Mouse (Mus musculus) midbrain, embryonic 14.5 days (tissue): ENCODE data around the gene Phyhipl. TPM values are rescaled to one million over a fixed set of nuclear protein-coding genes. Genes with fewer than 3 reads are reported as not detected.

ENCODE experiments used
- ATAC-seq: fragments of 200-750 bp; cut with Nextera tagmentation; 2 replicates; pipeline ENCODE4 v1.8.0; 2017; ENCODE audit warnings: moderate number of reproducible peaks, moderate library complexity; ENCODE audit not compliant: low FRiP score, low TSS enrichment
- DNase-seq: peaks from one replicate; pipeline ENCODE4 v3.0.0-alpha.2; 2015
- H3K27ac ChIP-seq: fragments of 300-500 bp; sonication (generic); replicated peaks from 2 replicates; pipeline ENCODE4 v1.5.1; 2014; ENCODE audit warnings: mild to moderate bottlenecking, low read depth, low read length, moderate library complexity
- H3K27me3 ChIP-seq: fragments of 300-500 bp; sonication (generic); 2 replicates; pipeline ENCODE4 v1.6.1; 2014; ENCODE audit warnings: low read length, control low read depth, mixed read lengths; ENCODE audit not compliant: control insufficient read depth, insufficient read depth
- H3K36me3 ChIP-seq: fragments of 300-500 bp; sonication (generic); 2 replicates; pipeline ENCODE4 v1.6.1; 2014; ENCODE audit warnings: low read length, control low read depth; ENCODE audit not compliant: control insufficient read depth, insufficient read depth
- H3K4me1 ChIP-seq: fragments of 300-500 bp; sonication (generic); 2 replicates; pipeline ENCODE4 v1.6.1; 2014; ENCODE audit warnings: mild to moderate bottlenecking, antibody characterized with exemption, low read length, control low read depth; ENCODE audit not compliant: control insufficient read depth, insufficient read depth
- H3K4me2 ChIP-seq: fragments of 300-500 bp; sonication (generic); 2 replicates; pipeline ENCODE4 v1.6.1; 2014; ENCODE audit warnings: mild to moderate bottlenecking, low read length, moderate library complexity
- H3K4me3 ChIP-seq: fragments of 300-500 bp; sonication (generic); replicated peaks from 2 replicates; pipeline ENCODE4 v1.5.1; 2014; ENCODE audit warnings: low read depth, low read length
- H3K9ac ChIP-seq: fragments of 300-500 bp; sonication (generic); replicated peaks from 2 replicates; pipeline ENCODE4 v1.6.1; 2014; ENCODE audit warnings: mild to moderate bottlenecking, low read length, moderate library complexity
- H3K9me3 ChIP-seq: fragments of 300-500 bp; sonication (generic); 2 replicates; pipeline ENCODE4 v1.6.1; 2016; ENCODE audit warnings: low read length, control low read depth, mixed read lengths; ENCODE audit not compliant: control insufficient read depth
- whole genome bisulfite sequencing: fragments of 180-500 bp; shearing (Covaris S2); extraction: QIAGEN DNeasy Blood & Tissue Kit; methylation state at CpG from one replicate; pipeline ENCODE4 v1.1.7; 2014; 5-methylcytosine and 5-hydroxymethylcytosine counted together
- polyA plus RNA-seq: library from polyadenylated mRNA; unstranded; fragments of >200 nt; fragmentation: Nextera tagmentation; extraction: Ambion mirVana; gene quantifications from 2 replicates; pipeline ENCODE4 v1.2.1, GENCODE M21; 2014

Phyhipl gene
- polyA plus RNA-seq, 1 experiment from 2014 or later: 246 TPM

DNA sequence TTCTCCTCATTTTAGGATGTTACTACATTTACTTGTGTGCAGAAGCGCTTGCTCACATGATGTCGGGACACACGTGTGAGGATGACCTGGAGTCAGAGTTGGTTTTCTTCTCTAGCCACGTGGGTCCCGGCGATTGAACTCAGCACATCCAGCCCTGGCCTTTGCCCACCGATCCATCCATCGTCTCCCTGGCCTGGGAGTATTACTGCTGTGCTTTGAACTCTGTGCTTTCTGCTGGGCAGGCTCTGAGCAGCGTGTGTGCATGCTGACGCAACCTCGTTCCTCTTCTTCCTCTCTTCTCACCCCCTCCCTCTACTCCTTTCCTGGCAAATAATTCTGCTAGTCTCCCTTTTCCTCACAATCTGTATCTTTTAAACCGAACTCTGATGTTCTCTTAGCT, 121.8 kb downstream of the Phyhipl start:
- Histone ChIP-seq H3K27ac (no peak overlapping the region), H3K4me2 (no peak overlapping the region), H3K27me3 (no peaks in the 10 kb centered on the region), H3K36me3 (peaks cover 32% of the 10 kb centered on the region), H3K4me1 (no peaks in the 10 kb centered on the region), H3K9ac (no peak overlapping the region), H3K9me3 (no peaks in the 10 kb centered on the region), H3K4me3 (no peak overlapping the region)
- WGBS: 91% methylated on average over 12 of the region's 12 CpGs
- DNase-seq (no peak), ATAC-seq (no peak)

DNA sequence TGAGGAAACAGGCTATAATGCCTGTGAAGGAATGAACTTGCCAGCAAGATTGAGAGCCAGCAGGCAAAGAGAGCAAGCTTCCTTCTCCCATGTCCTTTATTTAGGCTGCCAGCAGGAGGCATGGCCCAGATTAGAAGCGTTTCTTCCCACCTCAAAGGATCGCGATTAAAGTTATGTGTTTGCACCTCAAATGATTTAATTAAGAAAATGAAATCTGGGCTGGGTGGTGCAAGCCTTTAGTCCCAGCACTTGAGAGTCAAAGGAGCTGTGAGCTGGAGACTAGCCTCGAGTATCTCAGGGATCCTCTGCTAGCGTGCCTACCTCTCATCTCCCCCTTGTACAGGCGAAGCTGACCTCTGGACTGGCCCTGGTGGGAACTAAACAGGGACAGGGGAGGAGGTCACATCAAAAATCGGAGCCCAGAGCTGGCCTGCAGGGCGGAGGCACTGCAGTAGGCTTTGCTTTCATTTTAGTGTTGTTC, 122.4 kb downstream of the Phyhipl start:
- Histone ChIP-seq H3K4me3 (no peak overlapping the region), H3K4me2 (no peak overlapping the region), H3K4me1 (no peaks in the 10 kb centered on the region), H3K9me3 (no peaks in the 10 kb centered on the region), H3K9ac (no peak overlapping the region), H3K27ac (no peak overlapping the region), H3K36me3 (peaks cover 29% of the 10 kb centered on the region), H3K27me3 (no peaks in the 10 kb centered on the region)
- WGBS: 64% methylated on average over 8 of the region's 8 CpGs
- DNase-seq: no peak
- no peak for ATAC-seq

DNA sequence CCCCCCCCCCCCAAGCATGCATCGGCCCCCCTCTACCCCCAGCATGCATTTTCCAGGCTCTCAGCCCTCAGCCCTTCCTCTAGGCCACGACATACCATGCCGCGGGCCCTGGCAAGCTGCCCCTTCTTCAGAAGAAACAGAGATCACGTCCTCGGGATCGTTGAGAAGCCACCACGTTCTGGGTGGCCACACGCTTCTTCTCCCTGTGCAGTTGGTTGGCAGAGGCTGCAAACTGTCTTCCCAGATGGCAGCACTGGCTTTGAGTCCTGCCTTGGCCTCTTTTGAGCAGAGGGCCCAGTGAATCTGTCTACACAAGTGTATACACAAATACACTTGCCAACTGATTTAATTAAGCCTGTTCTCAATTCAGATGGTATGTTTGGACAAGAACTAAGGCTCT, 123.5 kb downstream of the Phyhipl start:
- Histone ChIP-seq H3K4me3 (no peak overlapping the region), H3K36me3 (peaks cover 21% of the 10 kb centered on the region), H3K27me3 (no peaks in the 10 kb centered on the region), H3K27ac (no peak overlapping the region), H3K9ac (no peak overlapping the region), H3K4me2 (no peak overlapping the region), H3K4me1 (no peaks in the 10 kb centered on the region), H3K9me3 (no peaks in the 10 kb centered on the region)
- ATAC-seq: no peak
- 85% methylated on average over 9 of the region's 9 CpGs for WGBS
- peak; percentile 23 for DNase-seq

DNA sequence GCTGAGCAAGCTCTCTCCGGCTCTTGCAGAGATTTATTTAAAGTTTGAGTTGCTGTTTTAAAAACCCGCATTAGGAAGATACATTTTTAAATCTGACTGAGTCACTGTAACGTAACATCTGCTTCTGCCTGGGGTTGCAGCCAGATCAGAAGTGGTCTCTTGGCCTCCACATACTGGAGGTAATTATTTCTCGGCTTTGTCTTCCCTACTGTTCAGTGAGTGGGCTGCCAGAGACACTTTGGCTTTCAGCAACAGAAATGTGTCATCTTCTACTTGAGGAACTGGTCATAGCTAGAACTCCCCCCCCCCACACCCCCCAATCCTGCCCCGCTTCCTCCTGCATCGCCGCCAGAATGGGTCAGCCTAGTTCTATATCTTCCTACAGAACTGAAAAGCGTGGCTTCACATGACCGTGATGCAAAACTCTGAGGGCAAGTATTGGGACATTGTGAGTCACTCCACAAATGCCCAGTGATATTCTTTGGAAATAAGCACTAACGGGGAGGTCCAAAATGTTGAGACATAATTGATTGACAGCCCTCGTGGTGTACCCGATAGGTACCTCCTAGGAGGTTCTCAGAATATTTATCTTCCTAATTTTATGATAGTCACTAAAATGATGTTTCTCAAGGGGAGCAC, 125.5 kb downstream of the Phyhipl start:
- no peak overlapping the region for H3K4me3 ChIP-seq
- H3K27ac ChIP-seq: no peak overlapping the region
- no peak for DNase-seq
- no peak for ATAC-seq
- H3K4me2 ChIP-seq: no peak overlapping the region
- H3K9me3 ChIP-seq: no peaks in the 10 kb centered on the region
- H3K36me3 ChIP-seq: peaks cover 17% of the 10 kb centered on the region
- WGBS: 92% methylated on average over 12 of the region's 12 CpGs
- H3K9ac ChIP-seq: no peak overlapping the region
- H3K27me3 ChIP-seq: no peaks in the 10 kb centered on the region
- no peaks in the 10 kb centered on the region for H3K4me1 ChIP-seq

DNA sequence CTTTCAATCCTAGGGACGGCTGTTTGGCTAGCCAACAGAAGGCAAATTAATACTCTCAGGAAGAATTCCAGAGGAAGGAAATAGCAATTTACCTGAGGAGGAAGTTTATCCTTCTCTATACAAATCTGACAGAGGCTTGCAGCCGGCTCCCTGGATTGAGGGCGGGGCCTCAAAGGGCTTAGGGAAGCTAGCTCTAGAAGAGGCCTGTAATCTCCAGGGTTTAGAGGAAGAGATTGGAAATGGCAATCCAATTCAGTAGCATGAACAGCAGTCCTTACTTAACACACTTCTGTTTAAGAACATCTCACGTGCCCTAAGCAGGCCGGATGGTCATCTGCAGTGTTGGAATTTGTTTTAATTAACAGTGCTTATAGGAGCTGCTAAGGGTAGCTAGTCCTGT, 134.4 kb downstream of the Phyhipl start:
- 0 out of 2 replicates have a peak overlapping the region, but pooled peaks have one; percentile 82 for H3K27ac ChIP-seq
- H3K9me3 ChIP-seq: 0 out of 2 replicates have a peak, but pooled peaks cover 4% of the 10 kb centered on the region
- H3K9ac ChIP-seq: peak overlapping the region; percentile 63; the same call in 1 of the 2 replicates
- peaks cover 8% of the 10 kb centered on the region; the same call in 1 of the 2 replicates for H3K36me3 ChIP-seq
- ATAC-seq: no peak
- no peaks in the 10 kb centered on the region for H3K27me3 ChIP-seq
- peak overlapping the region; percentile 44 for H3K4me3 ChIP-seq
- 11% methylated on average over 5 of the region's 5 CpGs for WGBS
- peak overlapping the region; percentile 90 for H3K4me2 ChIP-seq
- peak; percentile 65 for DNase-seq
- H3K4me1 ChIP-seq: peaks cover 25% of the 10 kb centered on the region

DNA sequence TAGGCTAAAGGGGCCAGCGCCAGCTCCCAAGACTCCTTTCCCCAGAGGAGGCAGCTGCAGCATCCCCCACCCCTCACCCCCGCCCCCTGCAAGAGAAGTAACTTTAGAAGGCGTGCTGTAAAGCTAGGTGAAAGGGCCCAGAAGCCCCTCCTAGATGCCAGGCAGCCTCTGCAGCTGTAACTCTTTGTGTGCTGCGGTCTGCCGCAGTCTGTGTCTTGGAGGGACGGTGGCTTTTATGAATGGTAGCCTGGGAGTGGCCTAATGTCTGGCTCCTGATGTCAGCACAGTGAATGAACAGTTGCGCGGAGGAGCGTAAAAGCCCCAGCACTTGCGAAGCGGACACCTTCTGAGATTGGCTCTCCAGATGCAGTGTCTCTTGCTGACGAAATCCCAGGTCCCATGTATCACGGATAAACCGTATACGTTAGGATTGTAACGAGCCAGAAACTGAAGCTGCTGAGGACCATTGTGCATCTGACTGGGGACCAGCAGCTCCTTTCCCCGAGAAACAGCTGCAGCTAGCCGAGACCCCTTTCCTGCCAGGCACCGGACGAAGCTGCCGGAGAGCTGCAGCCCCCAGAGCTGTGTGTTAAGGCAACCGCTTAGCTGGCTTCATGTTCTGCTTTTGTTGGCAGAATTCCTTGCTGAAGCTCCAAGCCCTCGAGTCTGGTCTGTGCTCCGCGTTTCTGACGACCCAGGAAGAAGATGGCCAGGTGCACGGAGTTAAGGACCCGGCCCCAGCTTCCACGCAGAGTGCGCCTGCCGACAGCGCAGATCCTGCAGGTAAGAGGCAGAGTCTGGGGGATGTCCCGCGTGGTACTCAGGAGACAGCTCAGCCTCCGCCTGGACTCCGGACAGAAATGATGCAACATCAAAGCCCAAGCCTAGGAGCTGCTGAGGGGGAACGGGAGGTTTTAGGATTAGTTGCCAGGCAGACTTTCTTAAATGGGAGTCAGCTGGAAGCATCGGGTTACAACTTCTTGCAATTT, 135.3 kb downstream of the Phyhipl start:
- under 1% methylated on average over 38 of the region's 38 CpGs for WGBS
- ATAC-seq: peak; percentile 82
- peak overlapping the region; percentile 82 for H3K27ac ChIP-seq

DNA sequence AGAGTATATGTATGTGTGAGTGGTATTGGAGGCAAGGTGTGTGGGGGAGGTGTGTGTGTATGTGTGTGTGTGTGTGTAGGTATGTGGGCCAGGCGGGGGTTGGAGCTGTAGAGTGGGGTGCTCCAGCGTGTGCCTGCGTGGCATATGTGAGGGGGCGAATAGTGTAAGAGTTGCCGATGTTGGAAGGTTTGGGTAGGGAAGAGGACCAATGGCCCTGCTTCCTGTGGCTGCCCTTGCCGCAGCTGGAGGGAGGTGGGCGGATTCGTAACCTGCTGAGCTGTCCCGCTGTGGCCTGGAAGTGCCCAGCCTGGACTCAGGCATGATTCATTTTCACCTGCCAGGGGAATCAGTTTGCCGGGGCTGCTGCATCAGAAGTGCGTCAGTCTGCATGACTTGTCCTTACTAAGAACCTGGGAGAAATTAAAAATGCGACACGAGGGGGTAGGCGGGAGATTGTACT, 136.1 kb downstream of the Phyhipl start:
- Histone ChIP-seq H3K4me3 (peak overlapping the region; percentile 44), H3K9ac (peak overlapping the region; percentile 63), H3K4me2 (peak overlapping the region; percentile 90), H3K9me3 (0 out of 2 replicates have a peak, but pooled peaks cover 4% of the 10 kb centered on the region), H3K36me3 (peaks cover 4% of the 10 kb centered on the region; the same call in 1 of the 2 replicates), H3K27ac (peak overlapping the region; percentile 82), H3K27me3 (no peaks in the 10 kb centered on the region), H3K4me1 (peaks cover 25% of the 10 kb centered on the region)
- peak; percentile 46 for ATAC-seq
- no peak for DNase-seq
- WGBS: 8% methylated on average over 14 of the region's 14 CpGs

More for the DNA sequence above, 135.3 kb downstream of the Phyhipl start:
- Histone ChIP-seq H3K9me3 (0 out of 2 replicates have a peak, but pooled peaks cover 4% of the 10 kb centered on the region), H3K36me3 (peaks cover 5% of the 10 kb centered on the region; the same call in 1 of the 2 replicates), H3K4me2 (peak overlapping the region; percentile 90), H3K4me1 (peaks cover 25% of the 10 kb centered on the region), H3K27me3 (no peaks in the 10 kb centered on the region), H3K4me3 (peak overlapping the region; percentile 44), H3K9ac (peak overlapping the region; percentile 63)
- peak; percentile 80 for DNase-seq

DNA sequence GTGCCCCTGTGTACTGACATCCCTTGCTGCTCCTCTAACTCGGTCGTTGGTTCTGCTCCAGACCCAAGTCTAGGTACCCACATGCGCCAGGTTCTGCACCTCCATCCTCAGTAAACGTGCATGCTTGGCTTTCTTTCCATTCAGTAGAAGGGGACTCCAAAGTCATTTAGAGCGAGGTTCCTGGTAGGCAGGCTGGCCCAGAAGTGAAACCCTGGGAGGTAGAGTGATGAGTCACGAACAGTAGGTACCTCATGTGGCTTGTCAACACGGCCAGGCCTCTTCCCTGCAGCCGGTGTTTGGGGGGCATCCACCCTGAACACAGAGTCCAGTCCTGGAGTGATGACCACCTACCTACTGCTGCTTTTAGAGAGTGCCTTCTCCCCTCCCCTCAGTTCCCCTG, 139.1 kb downstream of the Phyhipl start:
- Histone ChIP-seq H3K4me3 (no peak overlapping the region), H3K4me1 (peaks cover 24% of the 10 kb centered on the region), H3K27me3 (no peaks in the 10 kb centered on the region), H3K4me2 (no peak overlapping the region), H3K36me3 (no peaks in the 10 kb centered on the region), H3K9ac (no peak overlapping the region), H3K9me3 (no peaks in the 10 kb centered on the region), H3K27ac (no peak overlapping the region)
- ATAC-seq (no peak), DNase-seq (no peak)
- WGBS: 91% methylated on average over 8 of the region's 8 CpGs
